Mouse (Mus musculus): ENCODE measurements around the gene Cerk. TPM values are rescaled to one million over a fixed set of nuclear protein-coding genes. Genes with fewer than 3 reads are reported as not detected.
A peak's percentile ranks its signal among the peaks of the same experiment; 100 is the strongest.
"Not testable (repeated sequence)": the region's sequence is repeated elsewhere in the genome, so short reads cannot be mapped to it uniquely, and the experiment has no call there.

Cerk gene
- polyA plus RNA-seq, 2 experiments = 18.0 to 20.4 TPM

GRCm38 (mm10) chr15:86201696-86202330 is 15.9 kb upstream of the Cerk start:
- Histone ChIP-seq H3K4me1 (ENCODE audit: control insufficient read depth, insufficient read depth, low read length) (peaks cover 4% of the 10 kb centered on the region; the same call in 1 of the 2 replicates), H3K9me3 (ENCODE audit: control insufficient read depth, low read length) (no peaks in the 10 kb centered on the region), H3K36me3 (ENCODE audit: control insufficient read depth, insufficient read depth, low read length) (no peaks in the 10 kb centered on the region), H3K4me3 (replicated peaks; ENCODE audit: low read length) (no peak overlapping the region), H3K9ac (ENCODE audit: low read depth, low read length, severe bottlenecking) (no peak overlapping the region), H3K27ac (replicated peaks; ENCODE audit: low read depth, low read length) (no peak overlapping the region), H3K27me3 (ENCODE audit: control insufficient read depth, insufficient read depth, low read length) (no peaks in the 10 kb centered on the region), H3K4me2 (replicated peaks; ENCODE audit: low read depth, low read length, severe bottlenecking) (no peak overlapping the region)
- no peak for DNase-seq (ENCODE audit: low spot score)
- TF ChIP-seq POLR2A (IDR thresholded peaks at IDR 0.05; ENCODE audit: borderline replicate concordance, extremely low read depth, insufficient read depth, insufficient read length) = no peak
- WGBS = 76% methylated on average over 9 of the region's 9 CpGs
- no peak for ATAC-seq (ENCODE audit: low FRiP score, low read depth)

GRCm38 (mm10) chr15:86201095-86201494 is 15.2 kb upstream of the Cerk start:
- 53% methylated on average over 4 of the region's 4 CpGs for WGBS
- DNase-seq (ENCODE audit: low spot score) (no peak), ATAC-seq (ENCODE audit: low FRiP score, low read depth) (no peak)
- Histone ChIP-seq H3K27me3 (ENCODE audit: control insufficient read depth, insufficient read depth, low read length) (no peaks in the 10 kb centered on the region), H3K4me3 (replicated peaks; ENCODE audit: low read length) (no peak overlapping the region), H3K9ac (ENCODE audit: low read depth, low read length, severe bottlenecking) (no peak overlapping the region), H3K4me1 (ENCODE audit: control insufficient read depth, insufficient read depth, low read length) (peaks cover 4% of the 10 kb centered on the region; the same call in 1 of the 2 replicates), H3K9me3 (ENCODE audit: control insufficient read depth, low read length) (no peaks in the 10 kb centered on the region), H3K36me3 (ENCODE audit: control insufficient read depth, insufficient read depth, low read length) (no peaks in the 10 kb centered on the region), H3K4me2 (replicated peaks; ENCODE audit: low read depth, low read length, severe bottlenecking) (no peak overlapping the region), H3K27ac (replicated peaks; ENCODE audit: low read depth, low read length) (no peak overlapping the region)
- TF ChIP-seq POLR2A (IDR thresholded peaks at IDR 0.05; ENCODE audit: borderline replicate concordance, extremely low read depth, insufficient read depth, insufficient read length) = no peak

- Histone ChIP-seq H3K9ac (ENCODE audit: low read depth, low read length, severe bottlenecking) (no peak overlapping the region), H3K27ac (replicated peaks; ENCODE audit: low read depth, low read length) (no peak overlapping the region), H3K9me3 (ENCODE audit: control insufficient read depth, low read length) (no peaks in the 10 kb centered on the region), H3K27me3 (ENCODE audit: control insufficient read depth, insufficient read depth, low read length) (no peaks in the 10 kb centered on the region), H3K4me3 (replicated peaks; ENCODE audit: low read length) (no peak overlapping the region), H3K36me3 (ENCODE audit: control insufficient read depth, insufficient read depth, low read length) (no peaks in the 10 kb centered on the region), H3K4me2 (replicated peaks; ENCODE audit: low read depth, low read length, severe bottlenecking) (no peak overlapping the region), H3K4me1 (ENCODE audit: control insufficient read depth, insufficient read depth, low read length) (peaks cover 4% of the 10 kb centered on the region; the same call in 1 of the 2 replicates)
- no peak for TF ChIP-seq POLR2A (IDR thresholded peaks at IDR 0.05; ENCODE audit: borderline replicate concordance, extremely low read depth, insufficient read depth, insufficient read length)
- WGBS = 52% methylated on average over 4 of the region's 4 CpGs
- ATAC-seq (ENCODE audit: low FRiP score, low read depth) (no peak), DNase-seq (ENCODE audit: low spot score) (no peak)
These were observed 14.2 kb upstream of the Cerk start for GRCm38 (mm10) chr15:86200169-86200568.

GRCm38 (mm10) chr15:86199482-86199881 is 13.5 kb upstream of the Cerk start:
- ATAC-seq (ENCODE audit: low FRiP score, low read depth) (no peak), DNase-seq (ENCODE audit: low spot score) (no peak)
- no peak overlapping the region for H3K4me2 ChIP-seq (replicated peaks; ENCODE audit: low read depth, low read length, severe bottlenecking)
- no peak for TF ChIP-seq POLR2A (IDR thresholded peaks at IDR 0.05; ENCODE audit: borderline replicate concordance, extremely low read depth, insufficient read depth, insufficient read length)
- H3K4me1 ChIP-seq (ENCODE audit: control insufficient read depth, insufficient read depth, low read length) = peaks cover 4% of the 10 kb centered on the region; the same call in 1 of the 2 replicates
- H3K4me3 ChIP-seq (replicated peaks; ENCODE audit: low read length) = no peak overlapping the region
- no peaks in the 10 kb centered on the region for H3K36me3 ChIP-seq (ENCODE audit: control insufficient read depth, insufficient read depth, low read length)
- 59% methylated on average over 4 of the region's 4 CpGs for WGBS
- H3K9me3 ChIP-seq (ENCODE audit: control insufficient read depth, low read length) = no peaks in the 10 kb centered on the region
- H3K9ac ChIP-seq (ENCODE audit: low read depth, low read length, severe bottlenecking) = no peak overlapping the region
- no peaks in the 10 kb centered on the region for H3K27me3 ChIP-seq (ENCODE audit: control insufficient read depth, insufficient read depth, low read length)
- H3K27ac ChIP-seq (replicated peaks; ENCODE audit: low read depth, low read length) = no peak overlapping the region

- peaks cover 4% of the 10 kb centered on the region; the same call in 1 of the 2 replicates for H3K4me1 ChIP-seq (ENCODE audit: control insufficient read depth, insufficient read depth, low read length)
- H3K36me3 ChIP-seq (ENCODE audit: control insufficient read depth, insufficient read depth, low read length) = no peaks in the 10 kb centered on the region
- H3K4me2 ChIP-seq (replicated peaks; ENCODE audit: low read depth, low read length, severe bottlenecking) = no peak overlapping the region
- ATAC-seq (ENCODE audit: low FRiP score, low read depth) (no peak), DNase-seq (ENCODE audit: low spot score) (no peak)
- no peaks in the 10 kb centered on the region for H3K27me3 ChIP-seq (ENCODE audit: control insufficient read depth, insufficient read depth, low read length)
- H3K9me3 ChIP-seq (ENCODE audit: control insufficient read depth, low read length) = no peaks in the 10 kb centered on the region
- H3K27ac ChIP-seq (replicated peaks; ENCODE audit: low read depth, low read length) = no peak overlapping the region
- TF ChIP-seq POLR2A (IDR thresholded peaks at IDR 0.05; ENCODE audit: borderline replicate concordance, extremely low read depth, insufficient read depth, insufficient read length) = no peak
- no peak overlapping the region for H3K9ac ChIP-seq (ENCODE audit: low read depth, low read length, severe bottlenecking)
- 79% methylated on average over 5 of the region's 5 CpGs for WGBS
- no peak overlapping the region for H3K4me3 ChIP-seq (replicated peaks; ENCODE audit: low read length)
These were observed 13.1 kb upstream of the Cerk start for GRCm38 (mm10) chr15:86199052-86199451.

GRCm38 (mm10) chr15:86194676-86195453 is 8.9 kb upstream of the Cerk start:
- H3K9ac ChIP-seq (ENCODE audit: low read depth, low read length, severe bottlenecking); H3K4me2 ChIP-seq (replicated peaks; ENCODE audit: low read depth, low read length, severe bottlenecking); H3K27me3 ChIP-seq (ENCODE audit: control insufficient read depth, insufficient read depth, low read length); DNase-seq (ENCODE audit: low spot score); H3K4me1 ChIP-seq (ENCODE audit: control insufficient read depth, insufficient read depth, low read length); H3K27ac ChIP-seq (replicated peaks; ENCODE audit: low read depth, low read length); H3K36me3 ChIP-seq (ENCODE audit: control insufficient read depth, insufficient read depth, low read length); H3K4me3 ChIP-seq (replicated peaks; ENCODE audit: low read length); H3K9me3 ChIP-seq (ENCODE audit: control insufficient read depth, low read length): not testable (repeated sequence)
- peak; percentile 93 for ATAC-seq (ENCODE audit: low FRiP score, low read depth)
- 78% methylated on average over 54 of the region's 55 CpGs for WGBS

All from limb, embryonic 14.5 days (tissue).